Mouse (Mus musculus) adrenal gland, postnatal 10 days (tissue): ENCODE data around the gene Slc31a1. TPM values are rescaled to one million over a fixed set of nuclear protein-coding genes. Genes with fewer than 3 reads are reported as not detected.

Source experiments
- total RNA-seq, 2 experiments: library from RNA; stranded (reverse); gene quantifications; 2 replicates each; pipeline ENCODE4 v1.2.3; 2021

The Slc31a1 gene
- total RNA-seq, 2 experiments from 2014 or later = 59.3 to 59.5 TPM

Other genes with a start within 250 kb of the Slc31a1 start
- not detected for gene Mup21, start 209.9 kb upstream of the Slc31a1 start, total RNA-seq
- gene Zfp37, start 129.7 kb upstream of the Slc31a1 start, total RNA-seq = 1 to 10 TPM; 5.0 to 6.0 TPM
- gene Slc31a2, start 98.2 kb upstream of the Slc31a1 start, total RNA-seq = 10 to 100 TPM; 14.8 to 16.6 TPM
- 10 to 100 TPM; 30.1 to 36.6 TPM for gene Fkbp15, start 179 bp upstream of the Slc31a1 start, total RNA-seq
- gene Cdc26, start 47.9 kb downstream of the Slc31a1 start, total RNA-seq = 10 to 100 TPM; 60.0 to 70.8 TPM
- gene Prpf4, start 48.1 kb downstream of the Slc31a1 start, total RNA-seq = 10 to 100 TPM; 19.8 to 21.3 TPM
- gene Rnf183, start 74.5 kb downstream of the Slc31a1 start, total RNA-seq = not detected
- gene Wdr31, start 110.2 kb downstream of the Slc31a1 start, total RNA-seq = 1 to 10 TPM; 2.4 to 3.7 TPM
- 1 to 10 TPM in 1 of 2 experiments, under 1 TPM in 1; 0.93 to 1.1 TPM for gene Bspry, start 119.3 kb downstream of the Slc31a1 start, total RNA-seq
- gene Hdhd3, start 142.7 kb downstream of the Slc31a1 start, total RNA-seq = 10 to 100 TPM; 16.7 to 19.5 TPM
- gene Alad, start 159.2 kb downstream of the Slc31a1 start, total RNA-seq = 100 to 1,000 TPM; 110 to 122 TPM
- 10 to 100 TPM; 40.3 to 46.7 TPM for gene Pole3, start 164.3 kb downstream of the Slc31a1 start, total RNA-seq
- under 1 TPM; 0.42 to 0.58 TPM for gene 4933430I17Rik, start 164.6 kb downstream of the Slc31a1 start, total RNA-seq
- gene Rgs3, start 199.1 kb downstream of the Slc31a1 start, total RNA-seq = 10 to 100 TPM; 37.0 to 58.7 TPM